Mouse (Mus musculus): Measurements from ENCODE around the gene Ciao2a. TPM values are rescaled to one million over a fixed set of nuclear protein-coding genes. Genes with fewer than 3 reads are reported as not detected.

The Ciao2a gene
- polyA plus RNA-seq, 1 experiment from 2014 or later, result 89.0 TPM

Other genes with a start within 250 kb of the Ciao2a start
- 81.0 and 86.0 TPM in 2 replicates for gene Pclaf, start 236.4 kb upstream of the Ciao2a start, polyA plus RNA-seq (2015; fragmentation: Nextera tagmentation; extraction: Ambion mirVana)
- gene Trip4, start 217.8 kb upstream of the Ciao2a start, polyA plus RNA-seq (2015; fragmentation: Nextera tagmentation; extraction: Ambion mirVana), result 26.6 and 27.4 TPM in 2 replicates
- 22.8 and 23.4 TPM in 2 replicates for gene Csnk1g1, start 217.7 kb upstream of the Ciao2a start, polyA plus RNA-seq (2015; fragmentation: Nextera tagmentation; extraction: Ambion mirVana)
- gene Ppib, start 66.4 kb upstream of the Ciao2a start, polyA plus RNA-seq (2015; fragmentation: Nextera tagmentation; extraction: Ambion mirVana), result 327 and 355 TPM in 2 replicates
- 5.2 and 6.2 TPM in 2 replicates for gene Snx22, start 56.9 kb upstream of the Ciao2a start, polyA plus RNA-seq (2015; fragmentation: Nextera tagmentation; extraction: Ambion mirVana)
- 109 TPM in 2 replicates for gene Snx1, start within 50 bp of the Ciao2a start, polyA plus RNA-seq (2015; fragmentation: Nextera tagmentation; extraction: Ambion mirVana)
- 1.4 and 1.8 TPM in 2 replicates for gene Dapk2, start 31.6 kb downstream of the Ciao2a start, polyA plus RNA-seq (2015; fragmentation: Nextera tagmentation; extraction: Ambion mirVana)
- 50.6 and 53.3 TPM in 2 replicates for gene Herc1, start 223.8 kb downstream of the Ciao2a start, polyA plus RNA-seq (2015; fragmentation: Nextera tagmentation; extraction: Ambion mirVana)

Data from forebrain, embryonic 15.5 days (tissue).